ENCODE assay signal across 11 mouse cellular contexts in genomic region chr8:121213236-121213635, GRCm38 (mm10).
DNase-seq lines count a peak whose midpoint lies in the region; ATAC-seq and TF ChIP-seq lines count a peak whose summit lies in the region.
"Had no signal": no experiment of that assay in that cellular context is flagged by ENCODE, and none has a peak within 500 bp of the region (broad histone marks: within the 10 kb centered on the region; RNA-seq: fewer than 3 reads in every experiment).

No protein-coding gene starts in this region.

- H3K36me3 ChIP-seq in intestine, postnatal 0 days (ENCODE audit: control insufficient read depth, insufficient read depth), result no peaks in the 10 kb centered on the region
- no peaks in the 10 kb centered on the region for H3K36me3 ChIP-seq in intestine, embryonic 15.5 days
- no peaks in the 10 kb centered on the region for H3K36me3 ChIP-seq in E14TG2a.4 (ENCODE audit: insufficient read depth, low read length)
- H3K36me3 ChIP-seq in embryonic facial prominence, embryonic 14.5 days (ENCODE audit: control insufficient read depth, insufficient read depth, low read length), result no peaks in the 10 kb centered on the region
- H3K36me3 ChIP-seq in neural tube, embryonic 15.5 days, result no peaks in the 10 kb centered on the region
- H3K36me3 ChIP-seq in hindbrain, embryonic 14.5 days (replicated peaks; ENCODE audit: control insufficient read depth, insufficient read depth), result no peaks in the 10 kb centered on the region
- H3K36me3 ChIP-seq: heart, embryonic 12.5 days; liver, embryonic 13.5 days had no signal

- H3K4me2 ChIP-seq in intestine, postnatal 0 days (replicated peaks; ENCODE audit: low read depth), result no peak overlapping the region
- H3K4me2 ChIP-seq in intestine, embryonic 15.5 days (replicated peaks), result no peak overlapping the region
- no peak overlapping the region for H3K4me2 ChIP-seq in embryonic facial prominence, embryonic 14.5 days (ENCODE audit: low read depth, low read length)
- no peak overlapping the region for H3K4me2 ChIP-seq in neural tube, embryonic 15.5 days
- H3K4me2 ChIP-seq in hindbrain, embryonic 14.5 days (replicated peaks), result no peak overlapping the region
- H3K4me2 ChIP-seq: heart, embryonic 12.5 days; liver, embryonic 13.5 days had no signal

- 57% methylated on average over 15 of the region's 15 CpGs for WGBS in intestine, postnatal 0 days
- 54% methylated on average over 15 of the region's 15 CpGs for WGBS in intestine, embryonic 15.5 days
- 47% methylated on average over 15 of the region's 15 CpGs for WGBS in embryonic facial prominence, embryonic 14.5 days
- 56% methylated on average over 15 of the region's 15 CpGs for WGBS in neural tube, embryonic 15.5 days
- 54% methylated on average over 15 of the region's 15 CpGs for WGBS in hindbrain, embryonic 14.5 days

- TF ChIP-seq CTCF in intestine, postnatal 0 days (IDR thresholded peaks at IDR 0.05; ENCODE audit: low read depth), result peak; percentile 62
- TF ChIP-seq CTCF in E14TG2a.4 (conservative IDR thresholded peaks at IDR 0.05; ENCODE audit: low read length), result peak; percentile 93

- H3K27ac ChIP-seq in intestine, postnatal 0 days (ENCODE audit: low read depth, low read length), result no peak overlapping the region
- H3K27ac ChIP-seq in intestine, embryonic 15.5 days, result no peak overlapping the region
- H3K27ac ChIP-seq in embryonic facial prominence, embryonic 14.5 days (replicated peaks; ENCODE audit: low read depth, low read length), result peak overlapping the region; percentile 28; the same call in 1 of the 2 replicates
- H3K27ac ChIP-seq in neural tube, embryonic 15.5 days (replicated peaks), result no peak overlapping the region
- H3K27ac ChIP-seq in hindbrain, embryonic 14.5 days, result no peak overlapping the region
- H3K27ac ChIP-seq: liver, embryonic 13.5 days had no signal

- H3K9ac ChIP-seq in intestine, postnatal 0 days (ENCODE audit: low read depth, low read length), result no peak overlapping the region
- H3K9ac ChIP-seq in intestine, embryonic 15.5 days, result no peak overlapping the region
- no peak overlapping the region for H3K9ac ChIP-seq in embryonic facial prominence, embryonic 14.5 days (ENCODE audit: low read depth, low read length)
- H3K9ac ChIP-seq in neural tube, embryonic 15.5 days (replicated peaks), result no peak overlapping the region
- H3K9ac ChIP-seq in hindbrain, embryonic 14.5 days, result no peak overlapping the region
- H3K9ac ChIP-seq: heart, embryonic 12.5 days; liver, embryonic 13.5 days had no signal

- ATAC-seq in intestine, postnatal 0 days, result no peak
- ATAC-seq in intestine, embryonic 15.5 days, result no peak
- no peak for ATAC-seq in embryonic facial prominence, embryonic 14.5 days (ENCODE audit: low read depth)
- ATAC-seq in neural tube, embryonic 15.5 days (ENCODE audit: low FRiP score), result no peak
- ATAC-seq in hindbrain, embryonic 14.5 days (ENCODE audit: low FRiP score), result no peak

- H3K9me3 ChIP-seq in intestine, postnatal 0 days (ENCODE audit: control insufficient read depth), result no peaks in the 10 kb centered on the region
- H3K9me3 ChIP-seq in intestine, embryonic 15.5 days, result no peaks in the 10 kb centered on the region
- peaks cover 1% of the 10 kb centered on the region; the same call in 1 of the 2 replicates for H3K9me3 ChIP-seq in E14TG2a.4 (ENCODE audit: low read length)
- H3K9me3 ChIP-seq in embryonic facial prominence, embryonic 14.5 days (ENCODE audit: control insufficient read depth, low read length), result peaks cover 7% of the 10 kb centered on the region; the same call in 1 of the 2 replicates
- H3K9me3 ChIP-seq in neural tube, embryonic 15.5 days (replicated peaks), result no peaks in the 10 kb centered on the region
- H3K9me3 ChIP-seq in hindbrain, embryonic 14.5 days (ENCODE audit: control insufficient read depth, low read length), result no peaks in the 10 kb centered on the region
- H3K9me3 ChIP-seq: liver, embryonic 13.5 days had no signal

- no peak overlapping the region for H3K4me3 ChIP-seq in intestine, postnatal 0 days (ENCODE audit: low read depth, low read length)
- no peak overlapping the region for H3K4me3 ChIP-seq in intestine, embryonic 15.5 days (replicated peaks)
- peak overlapping the region; percentile 41; the same call in 1 of the 2 replicates for H3K4me3 ChIP-seq in E14TG2a.4 (replicated peaks; ENCODE audit: low read length)
- H3K4me3 ChIP-seq in embryonic facial prominence, embryonic 14.5 days (ENCODE audit: low read depth, low read length), result no peak overlapping the region
- no peak overlapping the region for H3K4me3 ChIP-seq in neural tube, embryonic 15.5 days (replicated peaks)
- no peak overlapping the region for H3K4me3 ChIP-seq in hindbrain, embryonic 14.5 days (replicated peaks; ENCODE audit: low read length)
- H3K4me3 ChIP-seq: heart, embryonic 12.5 days; liver, embryonic 13.5 days; myocyte had no signal

- peak; percentile 63 for DNase-seq in 3134 (ENCODE audit: extremely low read depth, insufficient read length, low spot score)
- DNase-seq in embryonic facial prominence, embryonic 14.5 days (ENCODE audit: low spot score), result peak; percentile 43
- DNase-seq in retina, embryonic 14.5 days (ENCODE audit: low spot score), result no peak
- no peak for DNase-seq in hindbrain, embryonic 14.5 days (ENCODE audit: low spot score)
- DNase-seq: liver, embryonic 13.5 days had no signal

- H3K27me3 ChIP-seq in intestine, postnatal 0 days (replicated peaks; ENCODE audit: control insufficient read depth, insufficient read depth, low read length), result no peaks in the 10 kb centered on the region
- H3K27me3 ChIP-seq in intestine, embryonic 15.5 days (replicated peaks), result 0 out of 2 replicates have a peak, but pooled peaks cover 3% of the 10 kb centered on the region
- H3K27me3 ChIP-seq in E14TG2a.4 (ENCODE audit: insufficient read depth, low read length), result no peaks in the 10 kb centered on the region; the same call in 1 of the 2 replicates
- no peaks in the 10 kb centered on the region for H3K27me3 ChIP-seq in embryonic facial prominence, embryonic 14.5 days (replicated peaks; ENCODE audit: control insufficient read depth, insufficient read depth, low read length)
- H3K27me3 ChIP-seq in neural tube, embryonic 15.5 days (replicated peaks), result no peaks in the 10 kb centered on the region
- no peaks in the 10 kb centered on the region for H3K27me3 ChIP-seq in hindbrain, embryonic 14.5 days (ENCODE audit: control insufficient read depth, insufficient read depth, low read length)
- H3K27me3 ChIP-seq: heart, embryonic 12.5 days; liver, embryonic 13.5 days had no signal

- H3K4me1 ChIP-seq in intestine, postnatal 0 days (replicated peaks; ENCODE audit: control insufficient read depth, insufficient read depth, low read length), result no peaks in the 10 kb centered on the region
- H3K4me1 ChIP-seq in intestine, embryonic 15.5 days (replicated peaks), result no peaks in the 10 kb centered on the region
- H3K4me1 ChIP-seq in E14TG2a.4 (replicated peaks; ENCODE audit: low read depth, low read length), result peaks cover 6% of the 10 kb centered on the region; the same call in 1 of the 2 replicates
- H3K4me1 ChIP-seq in embryonic facial prominence, embryonic 14.5 days (ENCODE audit: control insufficient read depth, insufficient read depth, low read length), result no peaks in the 10 kb centered on the region
- H3K4me1 ChIP-seq in neural tube, embryonic 15.5 days, result no peaks in the 10 kb centered on the region
- no peaks in the 10 kb centered on the region for H3K4me1 ChIP-seq in hindbrain, embryonic 14.5 days (replicated peaks; ENCODE audit: control insufficient read depth, insufficient read depth, low read length)
- H3K4me1 ChIP-seq: heart, embryonic 12.5 days; liver, embryonic 13.5 days had no signal

Comparison
In these comparisons a context has a peak if more than half of its experiments do, and no peak if none do; other contexts are left out.
1. DNase-seq: peak in 3134 (single experiment) and embryonic facial prominence, embryonic 14.5 days (single experiment); none in retina, embryonic 14.5 days (single experiment) and hindbrain, embryonic 14.5 days (single experiment).